Mouse (Mus musculus) heart, postnatal 14 days (tissue): ENCODE results near the gene Trf. TPM values are rescaled to one million over a fixed set of nuclear protein-coding genes. Genes with fewer than 3 reads are reported as not detected.

Experiments
- DNase-seq, 2 experiments: peaks; one replicate each; pipeline ENCODE4 v3.0.0; 2021 to 2022
- intact Hi-C: fragments of 180-260 bp; cut with DNase I; formaldehyde crosslinking; loops from one replicate; pipeline ENCODE4 v1.15.1; 2025
- total RNA-seq, 2 experiments: library from RNA; stranded (reverse); gene quantifications; 2 replicates each; pipeline ENCODE4 v1.2.3; 2021

The Trf gene
- total RNA-seq, 2 experiments from 2014 or later: 44.6 to 49.3 TPM

- DNase-seq: peak in 1 of 2 experiments; percentile 16
- intact Hi-C loops: loop anchor here (5.0 kb wide), 1 partner anchor 75 kb away; no protein-coding TSS in a partner anchor
These were observed 3.4 kb downstream of the Trf start for GRCm38 (mm10) chr9:103226806-103227205.

GRCm38 (mm10) chr9:103225464-103225863 lies 4.8 kb downstream of the Trf start:
- DNase-seq: peak in 1 of 2 experiments; percentile 24
- intact Hi-C loops: loop anchor here (5.0 kb wide), 1 partner anchor 77 kb away; no protein-coding TSS in a partner anchor

GRCm38 (mm10) chr9:103224721-103225120 lies 5.5 kb downstream of the Trf start:
- intact Hi-C loops: loop anchor here (5.0 kb wide), 1 partner anchor 78 kb away; no protein-coding TSS in a partner anchor
- DNase-seq: no peak

GRCm38 (mm10) chr9:103214281-103214680 lies 16.0 kb downstream of the Trf start:
- intact Hi-C loops: no loop called here
- DNase-seq: no peak

GRCm38 (mm10) chr9:103213631-103214030 lies 16.6 kb downstream of the Trf start:
- intact Hi-C loops: no loop called here
- peak; percentile 26 to 50 for DNase-seq

- peak in 1 of 2 experiments; percentile 21 for DNase-seq
- intact Hi-C loops: no loop called here
These were observed 17.4 kb downstream of the Trf start for GRCm38 (mm10) chr9:103212654-103213420.

- DNase-seq: no peak
- intact Hi-C loops: loop anchor here (10.0 kb wide), 1 partner anchor 786 kb away; no protein-coding TSS in a partner anchor
These were observed 21.3 kb downstream of the Trf start for GRCm38 (mm10) chr9:103208802-103209423.

- intact Hi-C loops: loop anchor here (1.0 to 10.0 kb wide), 2 partner anchors 94 to 787 kb away; no protein-coding TSS in a partner anchor
- peak; percentile 70 to 78 for DNase-seq
These were observed 22.4 kb downstream of the Trf start for GRCm38 (mm10) chr9:103207846-103208245.

GRCm38 (mm10) chr9:103205786-103206185 lies 24.5 kb downstream of the Trf start:
- no peak for DNase-seq
- intact Hi-C loops: loop anchor here (10.0 kb wide), 1 partner anchor 789 kb away; no protein-coding TSS in a partner anchor

GRCm38 (mm10) chr9:103201561-103202260 lies 28.5 kb downstream of the Trf start, which contains the start of gene Srprb:
Gene Srprb (minus strand): TSS chr9:103202137.
- DNase-seq: peak; percentile 91 to 94
- intact Hi-C loops: loop anchor here (10.0 kb wide), 1 partner anchor 793 kb away; no protein-coding TSS in a partner anchor

- intact Hi-C loops: no loop called here
- DNase-seq: no peak
These were observed 41.8 kb downstream of the Trf start for GRCm38 (mm10) chr9:103188416-103188815.

- intact Hi-C loops: no loop called here
- peak; percentile 32 to 43 for DNase-seq
These were observed 43.5 kb downstream of the Trf start for GRCm38 (mm10) chr9:103186747-103187146.

GRCm38 (mm10) chr9:103185946-103186345 lies 44.3 kb downstream of the Trf start:
- DNase-seq: no peak
- intact Hi-C loops: no loop called here

- intact Hi-C loops: no loop called here
- no peak for DNase-seq
These were observed 45.4 kb downstream of the Trf start for GRCm38 (mm10) chr9:103184855-103185254.

GRCm38 (mm10) chr9:103181886-103182285 lies 48.4 kb downstream of the Trf start:
- intact Hi-C loops: no loop called here
- DNase-seq: no peak

- peak; percentile 73 to 84 for DNase-seq
- intact Hi-C loops: no loop called here
These were observed 49.3 kb downstream of the Trf start for GRCm38 (mm10) chr9:103180807-103181565.

- intact Hi-C loops: no loop called here
- DNase-seq: peak; percentile 69 to 76
These were observed 49.9 kb downstream of the Trf start for GRCm38 (mm10) chr9:103180303-103180702.

GRCm38 (mm10) chr9:103175692-103176091 lies 54.6 kb downstream of the Trf start:
- DNase-seq: no peak
- intact Hi-C loops: no loop called here

GRCm38 (mm10) chr9:103174771-103175519 lies 55.3 kb downstream of the Trf start:
- DNase-seq: peak; percentile 22 to 38
- intact Hi-C loops: no loop called here
